Mouse (Mus musculus) bone marrow macrophage, adult 2 months (primary cell): ENCODE measurements at regions not wholly inside any gene's neighbourhood (a gene's known extent, or its start where the extent isn't known, plus 50 kb on each side); places are given as distances from the start of the nearest gene placed in this dataset.

Experiments
- CTCF ChIP-seq: IDR thresholded peaks from 2 replicates; pipeline ENCODE4 v1.5.1; 2012; ENCODE audit warnings: low read depth, mild to moderate bottlenecking, low read length, moderate library complexity
- POLR2A ChIP-seq: IDR thresholded peaks from 2 replicates; pipeline ENCODE4 v1.6.1; 2012; ENCODE audit warnings: mild to moderate bottlenecking, low read depth, low read length, borderline replicate concordance

DNA sequence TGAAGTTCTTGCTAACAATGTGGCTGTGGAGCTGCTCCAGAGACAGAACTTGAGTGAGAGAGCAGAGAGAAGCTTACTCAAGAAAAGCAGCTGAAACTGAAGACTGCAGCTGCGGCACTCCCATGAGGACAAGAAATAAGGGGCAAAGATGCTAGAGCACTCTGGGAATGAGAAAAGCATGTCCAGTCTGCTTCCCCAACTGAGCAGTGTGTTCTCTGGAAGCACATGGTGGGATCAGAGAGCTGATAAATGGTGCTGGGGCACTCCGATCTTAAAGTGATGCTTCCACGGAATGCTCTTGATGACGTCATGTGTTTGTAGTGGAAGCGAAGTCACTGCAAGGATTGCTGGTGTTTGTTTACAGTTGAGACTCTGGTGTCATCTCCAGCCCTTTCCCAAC is 186.1 kb upstream of the Phactr1 start:
- TF ChIP-seq CTCF (no peak), POLR2A (no peak)
